Mouse (Mus musculus): Measurements from ENCODE around the gene Vamp2.

GRCm38 (mm10) chr11:69074776-69075069 lies 13.6 kb upstream of the Vamp2 start:
- TF ChIP-seq CTCF (IDR thresholded peaks at IDR 0.05; ENCODE audit: extremely low read depth, insufficient read length, insufficient replicate concordance, low read depth, low read length) (no peak), POLR2A (IDR thresholded peaks at IDR 0.05; ENCODE audit: low read depth, low read length) (no peak)

Data from small intestine, adult 2 months (tissue).